ENCODE assay signal across 19 mouse cellular contexts in the genomic region with DNA sequence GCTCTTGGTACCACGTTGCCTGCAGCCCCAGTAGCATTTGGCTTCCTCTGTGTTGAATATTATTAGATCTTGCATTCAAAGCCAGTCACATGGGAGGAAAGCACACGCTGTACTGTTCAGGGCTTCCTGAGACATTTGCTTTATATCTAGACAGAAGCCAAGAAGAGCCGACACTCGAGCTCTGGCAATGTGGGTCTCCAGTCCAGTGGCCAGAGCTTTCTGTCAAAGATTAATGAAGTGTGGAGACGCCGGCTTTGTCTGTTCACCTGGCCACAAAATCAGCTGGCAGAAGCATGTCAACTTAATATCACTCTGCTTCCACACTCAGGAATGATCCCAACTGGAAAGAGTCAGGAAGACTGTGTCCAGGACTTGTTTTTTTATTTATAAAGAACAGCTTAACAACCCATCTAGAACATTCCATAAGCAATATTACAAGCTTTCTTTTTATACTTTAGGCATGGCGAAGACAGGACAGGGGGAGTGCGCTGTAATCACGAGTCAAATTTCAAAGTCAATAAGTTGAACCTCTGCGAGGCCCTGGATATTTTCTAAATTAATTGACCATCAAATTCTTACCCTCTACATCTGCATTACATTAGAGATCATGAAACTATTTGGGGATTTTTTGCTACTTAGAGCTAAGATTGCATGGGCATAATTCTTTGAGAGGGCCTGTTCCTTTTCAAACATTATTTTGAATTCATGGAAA.
DNase-seq lines count a peak whose midpoint lies in the region; ATAC-seq and TF ChIP-seq lines count a peak whose summit lies in the region.
"Had no signal": no experiment of that assay in that cellular context is flagged by ENCODE, and none has a peak within 500 bp of the region (broad histone marks: within the 10 kb centered on the region; RNA-seq: fewer than 3 reads in every experiment).

No protein-coding gene starts in this region.

- TF ChIP-seq CTCF in heart, adult 2 months (IDR thresholded peaks at IDR 0.05): no peak
- TF ChIP-seq CTCF in lung, adult 2 months (IDR thresholded peaks at IDR 0.05; ENCODE audit: insufficient read depth, low read length): no peak

- no peak overlapping the region for H3K27ac ChIP-seq in heart, adult 2 months
- H3K27ac ChIP-seq in heart, embryonic 11.5 days (ENCODE audit: low read depth, low read length): no peak overlapping the region
- no peak overlapping the region for H3K27ac ChIP-seq in lung, embryonic 15.5 days
- H3K27ac ChIP-seq: liver, embryonic 14.5 days; neural tube, embryonic 13.5 days had no signal

- no peaks in the 10 kb centered on the region for H3K27me3 ChIP-seq in heart, adult 2 months (ENCODE audit: control insufficient read depth, insufficient read depth, low read length)
- no peaks in the 10 kb centered on the region for H3K27me3 ChIP-seq in heart, embryonic 11.5 days (ENCODE audit: control insufficient read depth, insufficient read depth, low read length)
- H3K27me3 ChIP-seq in lung, embryonic 15.5 days: no peaks in the 10 kb centered on the region
- H3K27me3 ChIP-seq: megakaryocyte, embryonic 14.5 days; neural tube, embryonic 13.5 days had no signal

- H3K9me3 ChIP-seq in heart, embryonic 11.5 days (replicated peaks; ENCODE audit: control insufficient read depth, low read length): no peaks in the 10 kb centered on the region
- no peaks in the 10 kb centered on the region for H3K9me3 ChIP-seq in lung, embryonic 15.5 days
- H3K9me3 ChIP-seq: neural tube, embryonic 13.5 days had no signal

- intact Hi-C loops in heart, adult 2 months (cut with DNase I): no loop called here

- H3K4me2 ChIP-seq in heart, embryonic 11.5 days: no peak overlapping the region
- H3K4me2 ChIP-seq in lung, embryonic 15.5 days: no peak overlapping the region
- H3K4me2 ChIP-seq: neural tube, embryonic 13.5 days had no signal

- no peak overlapping the region for H3K9ac ChIP-seq in heart, adult 2 months (ENCODE audit: low read depth, low read length)
- no peak overlapping the region for H3K9ac ChIP-seq in heart, embryonic 11.5 days (ENCODE audit: low read depth, low read length)
- H3K9ac ChIP-seq in lung, embryonic 15.5 days: no peak overlapping the region
- H3K9ac ChIP-seq: liver, embryonic 14.5 days; neural tube, embryonic 13.5 days had no signal

- H3K36me3 ChIP-seq in heart, adult 2 months (ENCODE audit: control insufficient read depth, insufficient read depth, low read length): no peaks in the 10 kb centered on the region
- H3K36me3 ChIP-seq in heart, embryonic 11.5 days (ENCODE audit: control insufficient read depth, insufficient read depth, low read length): no peaks in the 10 kb centered on the region
- no peaks in the 10 kb centered on the region for H3K36me3 ChIP-seq in lung, embryonic 15.5 days
- H3K36me3 ChIP-seq: neural tube, embryonic 13.5 days had no signal

- H3K4me3 ChIP-seq in heart, adult 2 months: no peak overlapping the region
- no peak overlapping the region for H3K4me3 ChIP-seq in heart, embryonic 11.5 days (ENCODE audit: low read depth, low read length)
- H3K4me3 ChIP-seq in lung, adult 2 months (replicated peaks; ENCODE audit: extremely low read depth, low read depth, low read length): no peak overlapping the region
- H3K4me3 ChIP-seq in lung, embryonic 15.5 days: no peak overlapping the region
- H3K4me3 ChIP-seq: megakaryocyte, embryonic 14.5 days; neural tube, embryonic 13.5 days had no signal

- no peak for ATAC-seq in heart, embryonic 11.5 days (replicated peaks; ENCODE audit: insufficient number of reproducible peaks, low FRiP score, low TSS enrichment)
- ATAC-seq in lung, embryonic 15.5 days (ENCODE audit: borderline replicate concordance, extremely low read depth, low FRiP score, low TSS enrichment): peak; percentile 11; the same call in 1 of the 2 replicates
- ATAC-seq: forebrain, embryonic 14.5 days; hindbrain, embryonic 16.5 days had no signal

- WGBS in heart, adult 2 months: 61% methylated on average over 10 of the region's 10 CpGs
- WGBS in heart, embryonic 11.5 days (ENCODE audit: insufficient replicate concordance): 76% methylated on average over 10 of the region's 10 CpGs
- WGBS in lung, adult 2 months: 54% methylated on average over 10 of the region's 10 CpGs
- WGBS in lung, embryonic 15.5 days: 59% methylated on average over 10 of the region's 10 CpGs

- 0 out of 2 replicates have a peak, but pooled peaks have one; percentile 14 for TF ChIP-seq EP300 in heart, adult 2 months (IDR thresholded peaks at IDR 0.05; ENCODE audit: insufficient read depth, low read depth, low read length)

- no peak for TF ChIP-seq POLR2A in heart, adult 2 months (IDR thresholded peaks at IDR 0.05; ENCODE audit: insufficient read depth, low read depth, low read length)
- no peak for TF ChIP-seq POLR2A in lung, adult 2 months (IDR thresholded peaks at IDR 0.05; ENCODE audit: borderline replicate concordance, extremely low read depth, low read depth, low read length)

- DNase-seq in heart, adult 2 months: peak; percentile 20 to 21
- peak; percentile 30 to 51 for DNase-seq in lung, adult 18-20 months
- DNase-seq in lung, adult 2 months: no peak
- DNase-seq in spleen, postnatal 4 days (ENCODE audit: low spot score in 2 of 2): no peak
- DNase-seq in layer of hippocampus, adult 9-10 months (ENCODE audit: low spot score): no peak
- DNase-seq in adrenal gland, adult (ENCODE audit: inconsistent age in 2 of 2, low spot score in 1 of 2): no peak
- DNase-seq: B cell, adult 2 months; cerebellum, adult 11-12 months; kidney, postnatal 14 days; left cerebral cortex, postnatal 4 days; right cerebral cortex, postnatal 4 days; thymus, adult 18-20 months had no signal

- no peaks in the 10 kb centered on the region for H3K79me2 ChIP-seq in heart, adult 2 months (replicated peaks; ENCODE audit: control insufficient read depth, insufficient read depth, low read length)

- peaks cover 8% of the 10 kb centered on the region for H3K4me1 ChIP-seq in heart, adult 2 months (ENCODE audit: control insufficient read depth, insufficient read depth, low read length)
- H3K4me1 ChIP-seq in heart, embryonic 11.5 days (ENCODE audit: control insufficient read depth, insufficient read depth, low read length): no peaks in the 10 kb centered on the region
- H3K4me1 ChIP-seq in lung, adult 2 months (ENCODE audit: control insufficient read depth, insufficient read depth, low read length): peaks cover 1% of the 10 kb centered on the region; the same call in 1 of the 2 replicates
- no peaks in the 10 kb centered on the region for H3K4me1 ChIP-seq in lung, embryonic 15.5 days
- H3K4me1 ChIP-seq: megakaryocyte, embryonic 14.5 days; neural tube, embryonic 13.5 days had no signal

Comparison
In these comparisons a context has a peak if more than half of its experiments do, and no peak if none do; other contexts are left out.
1. DNase-seq: peak in heart, adult 2 months (2 of 2) and lung, adult 18-20 months (2 of 2); none in lung, adult 2 months (single experiment), spleen, postnatal 4 days (0 of 2), layer of hippocampus, adult 9-10 months (single experiment) and adrenal gland, adult (0 of 2).